Mouse (Mus musculus): Measurements from ENCODE around the gene Rabgap1l.
A peak's percentile ranks its signal among the peaks of the same experiment; 100 is the strongest.
"Not testable (repeated sequence)": the region's sequence is repeated elsewhere in the genome, so short reads cannot be mapped to it uniquely, and the experiment has no call there.

Gene Rabgap1l

DNA sequence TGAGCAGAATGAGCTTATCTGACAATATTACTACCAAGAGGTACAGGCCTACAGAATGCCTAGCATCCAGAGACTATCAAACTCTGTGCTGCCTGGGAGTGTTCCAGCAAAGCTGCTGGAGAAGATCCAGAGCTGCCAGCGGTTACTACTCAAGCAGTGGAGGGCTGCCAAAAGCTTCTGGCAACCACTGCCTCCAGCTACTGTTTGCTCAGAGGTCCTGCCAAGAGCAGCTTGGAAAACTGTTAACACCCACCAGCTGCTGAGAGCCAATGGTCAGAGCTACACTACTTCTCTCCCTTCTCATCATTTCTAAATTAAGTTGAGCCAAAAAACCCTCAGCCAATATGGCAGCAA, 99.9 kb downstream of the Rabgap1l start:
- DNase-seq (ENCODE audit: low spot score), result no peak

DNA sequence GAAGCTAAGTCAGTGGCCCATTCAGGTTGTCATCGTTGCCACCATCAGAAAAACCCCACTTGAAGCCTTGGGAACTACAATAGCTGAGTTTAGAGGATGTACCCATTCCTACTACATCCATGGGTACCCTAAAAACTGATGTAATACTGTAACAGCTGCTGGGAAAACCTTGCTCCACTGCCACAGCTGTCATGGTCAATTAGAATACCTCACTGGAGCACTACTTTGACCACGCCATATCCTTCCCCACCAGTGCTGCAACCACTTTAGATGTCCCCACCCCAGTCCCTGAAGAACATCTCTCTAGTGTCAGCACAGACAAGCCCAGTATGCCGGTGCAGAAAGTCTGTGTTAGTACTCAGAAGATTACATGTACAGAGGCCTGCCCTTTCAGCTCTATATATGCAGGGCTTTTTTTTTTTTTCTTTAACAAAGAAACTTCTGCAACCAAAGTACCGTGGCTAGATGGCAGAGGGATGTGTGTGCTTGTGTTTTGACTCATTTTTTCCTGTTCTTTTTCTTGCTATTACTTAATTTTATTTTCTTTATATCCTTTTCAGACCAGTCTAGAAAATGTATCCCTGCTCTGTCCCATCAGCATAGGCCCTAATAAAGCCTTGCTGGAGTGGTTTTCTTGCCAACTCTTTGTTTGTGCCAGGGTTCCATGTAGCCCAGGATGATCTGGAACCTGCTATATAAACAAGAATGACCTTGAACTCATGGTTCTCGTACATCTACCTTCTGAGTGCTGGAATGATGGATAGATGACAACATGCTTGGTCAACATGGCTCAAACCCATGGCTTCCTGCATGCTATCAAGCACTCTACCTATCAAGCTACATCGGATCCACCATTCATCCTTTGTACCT, 100.6 kb downstream of the Rabgap1l start:
- DNase-seq (ENCODE audit: low spot score), result no peak

DNA sequence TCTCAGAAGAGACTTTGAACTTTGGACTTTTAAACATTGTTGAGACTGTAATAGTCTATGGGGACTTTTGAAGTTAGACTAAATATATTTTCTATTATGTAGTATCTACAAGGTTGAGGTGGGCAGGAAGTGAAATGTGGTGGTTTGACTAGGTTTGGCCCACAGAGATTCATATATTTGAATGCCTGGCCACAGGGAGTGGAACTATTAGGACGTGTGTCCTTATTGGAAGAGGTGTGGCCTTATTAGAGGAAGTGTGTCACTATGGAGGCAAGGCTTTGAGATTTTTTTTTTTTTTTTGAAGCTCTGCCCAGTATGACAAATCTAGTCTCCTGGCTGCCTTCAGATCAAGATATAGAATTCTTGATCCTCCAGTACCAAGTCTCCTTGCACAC, 101.8 kb downstream of the Rabgap1l start:
- DNase-seq (ENCODE audit: low spot score), result no peak

DNA sequence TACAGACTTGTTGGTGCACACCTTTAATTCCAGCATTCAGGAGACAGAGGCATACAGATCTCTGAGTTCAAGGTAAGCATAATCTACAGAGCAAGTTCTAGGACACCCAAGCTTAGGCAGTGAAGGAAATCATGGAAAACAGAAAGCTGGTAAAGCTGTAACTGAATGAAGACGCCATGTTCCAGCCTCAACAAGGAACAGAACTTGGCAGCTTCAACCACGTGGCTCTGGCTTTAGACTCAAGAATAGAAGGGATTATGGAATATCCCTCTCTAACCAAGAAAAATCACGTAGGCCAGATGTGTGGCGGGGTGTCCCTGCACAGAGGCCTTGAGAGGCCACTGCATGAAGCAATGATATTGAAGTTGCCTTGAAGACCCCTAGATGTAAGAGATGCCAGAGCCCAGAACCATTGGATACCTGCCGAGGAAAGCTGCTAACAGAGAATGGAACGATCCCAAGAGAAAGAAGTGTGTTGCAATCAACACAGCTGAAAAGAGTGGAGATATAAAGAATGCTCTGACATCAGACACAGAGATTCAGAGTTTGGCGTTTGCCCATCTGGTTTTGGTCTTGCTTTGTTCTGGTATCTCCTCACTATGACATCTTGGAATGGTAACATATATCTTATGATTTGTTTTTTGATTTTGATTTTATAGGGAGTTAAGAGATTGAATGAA, 102.4 kb downstream of the Rabgap1l start:
- no peak for DNase-seq (ENCODE audit: low spot score)

GRCm38 (mm10) chr1:160689511-160689910, 103.5 kb downstream of the Rabgap1l start:
- no peak for DNase-seq (ENCODE audit: low spot score)

GRCm38 (mm10) chr1:160684251-160684650, 108.8 kb downstream of the Rabgap1l start:
- no peak for DNase-seq (ENCODE audit: low spot score)

GRCm38 (mm10) chr1:160681398-160682050, 111.5 kb downstream of the Rabgap1l start:
- no peak for DNase-seq (ENCODE audit: low spot score)

DNA sequence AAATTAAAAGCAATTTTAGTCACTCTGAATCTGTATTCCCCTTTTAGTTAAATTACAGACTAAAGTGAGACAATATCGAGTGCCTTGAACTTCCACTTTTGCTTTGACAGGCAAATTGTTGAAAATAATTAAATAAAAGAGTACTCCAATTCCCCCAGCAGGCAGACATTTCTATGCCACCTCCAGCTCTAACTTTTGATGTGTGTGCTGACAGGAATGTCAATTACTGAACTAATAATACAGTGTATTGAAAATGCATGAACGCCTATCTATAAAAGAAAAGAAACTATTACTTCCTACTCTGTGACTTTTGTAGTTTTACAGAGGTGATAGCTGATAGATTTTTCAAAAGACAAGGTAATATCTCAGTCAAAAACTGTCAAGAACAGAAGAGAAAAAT, 118.2 kb downstream of the Rabgap1l start:
- no peak for DNase-seq (ENCODE audit: low spot score)

DNA sequence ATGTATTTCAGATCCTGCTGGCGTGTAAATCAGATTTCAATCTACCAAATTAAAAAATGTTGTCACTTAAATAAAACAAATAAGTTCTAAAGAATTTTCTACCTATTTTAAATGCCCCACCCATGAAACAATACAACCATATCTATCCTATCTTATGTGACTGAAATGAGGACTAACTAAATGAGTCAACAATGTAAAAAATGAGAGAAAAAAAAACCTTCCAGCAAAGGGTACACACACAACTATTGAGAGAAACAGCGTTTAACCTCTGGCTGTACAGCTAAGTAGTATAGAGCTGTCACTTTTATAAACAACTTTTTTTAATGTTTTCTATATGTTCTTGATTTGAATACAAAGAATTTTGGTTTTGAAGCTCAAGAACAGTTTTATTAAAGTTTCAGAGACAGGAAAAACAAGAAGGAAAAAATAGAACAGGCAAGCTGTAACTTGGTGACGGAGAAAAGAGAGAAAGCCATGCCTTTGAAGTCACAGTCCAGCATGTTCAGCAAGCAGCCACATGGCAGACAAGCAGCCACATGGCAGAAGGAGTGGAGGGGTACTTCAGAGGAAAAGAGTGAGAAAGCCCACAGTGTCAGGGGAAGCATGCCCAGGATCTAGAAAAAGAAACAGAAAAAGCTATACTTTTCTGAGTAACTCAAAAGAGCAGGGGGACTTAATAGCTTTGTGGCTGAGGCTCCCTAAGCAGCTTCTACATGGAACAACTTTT, 120.8 kb downstream of the Rabgap1l start:
- no peak for DNase-seq (ENCODE audit: low spot score)

- peak; percentile 8 for DNase-seq (ENCODE audit: low spot score)
These were observed 137.1 kb downstream of the Rabgap1l start for GRCm38 (mm10) chr1:160655806-160656470.

DNA sequence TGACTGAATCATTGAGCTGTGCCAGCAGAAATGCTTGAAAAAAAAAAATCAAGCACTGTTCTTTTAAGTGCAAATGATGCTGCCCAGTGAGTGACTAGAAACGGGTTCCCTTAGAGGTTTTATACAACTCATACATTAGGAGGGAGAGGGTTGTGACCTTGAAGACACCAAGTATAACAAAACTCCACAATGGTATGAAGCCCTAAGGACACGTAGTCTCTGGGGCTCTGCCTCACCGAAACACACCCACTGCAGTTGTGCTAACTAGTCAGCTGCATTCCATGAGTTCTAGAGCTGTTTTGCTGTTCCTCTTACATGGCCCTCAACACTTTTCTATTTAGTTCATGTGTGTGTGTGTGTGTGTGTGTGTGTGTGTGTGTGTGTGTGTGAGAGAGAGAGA, 141.3 kb downstream of the Rabgap1l start:
- no peak for DNase-seq (ENCODE audit: low spot score)

GRCm38 (mm10) chr1:160645416-160645815, 147.6 kb downstream of the Rabgap1l start:
- no peak for DNase-seq (ENCODE audit: low spot score)

GRCm38 (mm10) chr1:160628213-160628932, 164.6 kb downstream of the Rabgap1l start:
- no peak for DNase-seq (ENCODE audit: low spot score)

DNA sequence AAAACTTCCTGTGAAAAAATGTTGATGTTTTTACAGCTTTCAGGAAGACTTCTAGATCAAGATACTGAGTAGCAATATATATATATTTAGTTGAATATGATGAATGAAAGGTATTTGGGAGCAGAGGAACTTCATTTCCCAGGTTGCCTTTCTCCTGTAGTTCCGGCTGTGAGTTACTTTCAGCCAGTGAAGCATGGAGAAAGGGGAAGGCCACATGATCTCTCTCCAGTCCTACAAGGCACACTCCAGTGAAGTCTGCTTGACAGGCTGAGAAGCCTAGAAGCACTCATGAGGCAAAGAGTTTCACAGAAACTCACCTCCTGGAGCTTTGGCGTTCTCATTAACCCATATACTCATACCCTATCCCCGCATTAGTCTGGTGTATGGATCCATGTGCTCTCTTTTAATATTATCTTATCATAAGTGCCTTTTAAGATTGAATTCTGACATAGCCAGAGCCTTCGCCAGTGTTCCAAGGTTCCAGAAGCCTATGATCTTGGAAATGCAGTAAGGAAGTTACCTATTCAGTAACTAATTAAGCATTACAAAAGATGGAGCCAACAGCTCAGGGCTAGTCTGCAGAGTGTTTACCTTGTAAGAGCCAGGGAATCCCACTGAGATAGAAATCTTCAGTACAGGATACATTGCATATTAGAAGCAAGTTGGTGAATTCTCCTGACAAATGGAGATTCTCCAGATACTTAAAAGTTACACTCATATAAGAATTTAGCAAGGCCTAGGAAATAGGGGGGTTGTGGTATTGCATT, 168.5 kb downstream of the Rabgap1l start:
- DNase-seq (ENCODE audit: low spot score), result not testable (repeated sequence)

GRCm38 (mm10) chr1:160618201-160618600, 174.8 kb downstream of the Rabgap1l start:
- peak; percentile 8 for DNase-seq (ENCODE audit: low spot score)

- no peak for DNase-seq (ENCODE audit: low spot score)
These were observed 186.6 kb downstream of the Rabgap1l start for GRCm38 (mm10) chr1:160606425-160606824.

DNA sequence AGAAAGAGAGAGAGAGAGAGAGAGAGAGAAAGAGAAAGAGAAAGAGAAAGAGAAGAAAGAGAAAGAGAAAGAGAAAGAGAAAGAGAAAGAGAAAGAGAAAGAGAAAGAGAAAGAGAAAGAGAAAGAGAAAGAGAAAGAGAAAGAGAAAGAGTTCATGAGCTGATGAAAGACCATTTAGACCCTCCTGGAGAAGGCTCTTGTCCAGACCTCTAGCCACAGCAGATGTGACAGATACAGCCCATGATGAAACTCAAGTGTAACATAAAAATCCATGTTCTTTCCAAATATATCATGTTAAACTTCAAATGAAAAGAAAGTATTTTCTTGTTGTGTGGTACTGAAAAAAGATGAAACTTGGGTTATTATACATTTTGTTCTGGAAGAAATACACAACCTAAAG, 189.7 kb downstream of the Rabgap1l start:
- not testable (repeated sequence) for DNase-seq (ENCODE audit: low spot score)

DNA sequence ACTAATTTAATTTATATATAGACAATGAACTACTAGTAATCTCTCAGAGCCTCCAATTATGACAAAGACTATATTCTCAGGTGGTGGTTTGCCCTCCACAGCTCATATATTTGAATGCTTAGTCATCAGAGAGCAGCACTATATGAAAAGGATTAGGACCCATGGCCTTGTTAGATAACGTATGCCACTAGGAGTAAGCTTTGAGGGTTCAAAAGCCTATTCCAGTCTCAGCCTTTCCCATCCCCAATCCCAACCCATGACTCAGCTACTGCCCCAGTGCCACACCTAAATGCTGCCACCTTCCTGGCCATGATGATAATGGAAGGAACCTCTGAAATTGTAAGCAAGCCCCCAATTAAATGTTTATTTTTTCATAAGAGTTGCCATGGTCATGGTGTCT, 195.6 kb downstream of the Rabgap1l start:
- no peak for DNase-seq (ENCODE audit: low spot score)

DNA sequence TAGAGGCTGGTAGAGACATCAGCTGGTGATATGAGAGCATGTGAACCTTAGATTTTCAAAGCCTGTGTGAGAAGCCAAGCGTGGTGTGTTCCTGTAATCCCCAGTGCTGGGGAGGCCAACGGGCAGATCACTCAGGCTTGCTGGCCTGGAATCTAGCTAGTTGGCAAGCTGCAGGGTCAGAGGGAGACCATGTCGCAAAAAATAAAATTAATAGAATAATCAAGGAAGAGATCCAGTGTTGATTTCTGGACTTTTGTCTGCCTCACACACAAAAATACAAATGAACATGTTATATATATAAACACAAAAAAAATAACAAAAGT, 196.1 kb downstream of the Rabgap1l start:
- DNase-seq (ENCODE audit: low spot score), result no peak

DNA sequence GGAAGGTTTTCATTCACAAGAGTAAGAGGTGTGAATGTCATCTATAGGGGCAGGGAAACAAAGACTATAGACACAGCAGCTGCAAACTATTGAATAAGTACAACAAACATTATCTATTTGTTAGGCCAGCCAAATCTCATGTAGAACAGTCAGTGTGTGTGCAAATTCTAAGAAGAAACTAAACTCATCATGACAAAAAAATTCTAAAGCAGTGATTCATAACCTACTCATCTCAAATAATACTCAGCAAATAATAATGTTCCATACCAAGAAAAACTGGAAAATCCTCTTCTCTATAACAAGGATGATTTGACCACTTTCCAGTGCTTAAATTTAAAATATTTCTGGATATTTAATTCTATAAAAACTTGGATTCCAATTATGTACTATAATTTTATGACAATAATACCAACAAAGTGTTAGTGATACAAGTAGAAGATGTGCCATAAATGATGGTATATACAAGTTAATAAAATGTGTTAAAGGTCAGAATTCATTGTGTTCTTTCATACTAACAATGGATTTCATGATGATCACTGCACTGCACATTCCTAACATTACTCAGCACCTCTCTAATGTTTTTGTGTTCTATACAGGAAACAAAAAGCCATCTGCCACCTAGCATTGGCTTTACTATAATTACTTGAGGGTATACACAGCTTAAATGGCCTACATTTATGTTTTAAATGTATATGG, 196.6 kb downstream of the Rabgap1l start:
- no peak for DNase-seq (ENCODE audit: low spot score)
